Mouse (Mus musculus) layer of hippocampus, adult 2 months (tissue): ENCODE measurements at regions not wholly inside any gene's neighbourhood (a gene's known extent, or its start where the extent isn't known, plus 50 kb on each side); places are given as distances from the start of the nearest gene placed in this dataset.

Experiments
- DNase-seq, 2 experiments: peaks; one replicate each; pipeline ENCODE4 v3.0.0; 2022; ENCODE audit warnings: low spot score in 2 of 2
- H3K27ac ChIP-seq: fragments of 200-600 bp; 2 replicates; pipeline ENCODE4 v1.8.1; 2022
- H3K4me3 ChIP-seq: fragments of 200-600 bp; 2 replicates; pipeline ENCODE4 v1.8.1; 2022; ENCODE audit warnings: mild to moderate bottlenecking
- CTCF ChIP-seq: fragments of 200-600 bp; conservative IDR thresholded peaks from 2 replicates; pipeline ENCODE4 v1.8.1; 2022; ENCODE audit warnings: antibody characterized with exemption, mild to moderate bottlenecking, moderate library complexity

GRCm38 (mm10) chr4:38224512-38224911 lies 1225.6 kb upstream of the 1700009N14Rik start:
- TF ChIP-seq CTCF = no peak
- no peak overlapping the region for H3K27ac ChIP-seq
- no peak overlapping the region for H3K4me3 ChIP-seq
- peak; percentile 48 to 62 for DNase-seq
